Mouse (Mus musculus) stomach, postnatal 0 days (tissue): Measurements from ENCODE around the gene Terf2ip. TPM values are rescaled to one million over a fixed set of nuclear protein-coding genes. Genes with fewer than 3 reads are reported as not detected.
A peak's percentile ranks its signal among the peaks of the same experiment; 100 is the strongest.

Experiments
- ATAC-seq: fragments of 200-750 bp; cut with Nextera tagmentation; 2 replicates; pipeline ENCODE4 v1.8.0; 2017; ENCODE audit not compliant: low FRiP score, low TSS enrichment
- DNase-seq: peaks from one replicate; pipeline ENCODE4 v3.0.0-alpha.2; 2016; ENCODE audit warnings: low spot score
- H3K27ac ChIP-seq: fragments of 300-500 bp; sonication (generic); replicated peaks from 2 replicates; pipeline ENCODE4 v1.5.1; 2014; ENCODE audit warnings: mild to moderate bottlenecking, control low read depth
- H3K27me3 ChIP-seq: fragments of 300-500 bp; sonication (generic); 2 replicates; pipeline ENCODE4 v1.6.1; 2014; ENCODE audit warnings: low read length; ENCODE audit not compliant: control insufficient read depth, insufficient read depth
- H3K36me3 ChIP-seq: fragments of 300-500 bp; sonication (generic); 2 replicates; pipeline ENCODE4 v1.6.1; 2014; ENCODE audit warnings: low read length, mixed read lengths; ENCODE audit not compliant: control insufficient read depth, insufficient read depth
- H3K4me1 ChIP-seq: fragments of 300-500 bp; sonication (generic); replicated peaks from 2 replicates; pipeline ENCODE4 v1.6.1; 2014; ENCODE audit warnings: antibody characterized with exemption; ENCODE audit not compliant: control insufficient read depth, insufficient read depth
- H3K4me2 ChIP-seq: fragments of 300-500 bp; sonication (generic); replicated peaks from 2 replicates; pipeline ENCODE4 v1.6.1; 2014; ENCODE audit warnings: low read depth, mild to moderate bottlenecking, control low read depth, moderate library complexity
- H3K4me3 ChIP-seq: fragments of 300-500 bp; sonication (generic); 2 replicates; pipeline ENCODE4 v1.5.1; 2014; ENCODE audit warnings: low read depth, low read length, control low read depth
- H3K9ac ChIP-seq: fragments of 300-500 bp; sonication (generic); 2 replicates; pipeline ENCODE4 v1.6.1; 2014; ENCODE audit warnings: mild to moderate bottlenecking, low read length, control low read depth, mixed read lengths
- H3K9me3 ChIP-seq: fragments of 300-500 bp; sonication (generic); 2 replicates; pipeline ENCODE4 v1.6.1; 2016; ENCODE audit warnings: low read length; ENCODE audit not compliant: control insufficient read depth
- CTCF ChIP-seq: IDR thresholded peaks from 2 replicates; pipeline ENCODE4 v1.5.1; 2016; ENCODE audit warnings: antibody characterized with exemption, low read depth, mild to moderate bottlenecking, moderate library complexity
- EP300 ChIP-seq: optimal IDR thresholded peaks from 2 replicates; pipeline ENCODE3; 2016; ENCODE audit warnings: antibody characterized with exemption
- WGBS: fragments of 180-500 bp; shearing (Covaris S2); extraction: QIAGEN DNeasy Blood & Tissue Kit; methylation state at CpG from one replicate; pipeline ENCODE4 v1.1.7; 2014; 5-methylcytosine and 5-hydroxymethylcytosine counted together
- polyA plus RNA-seq: library from polyadenylated mRNA; unstranded; fragments of >200 nt; fragmentation: Nextera tagmentation; extraction: Ambion mirVana; gene quantifications from 2 replicates; pipeline ENCODE4 v1.2.1, GENCODE M21; 2015

The Terf2ip gene
- polyA plus RNA-seq, 1 experiment from 2014 or later: 10.2 TPM

DNA sequence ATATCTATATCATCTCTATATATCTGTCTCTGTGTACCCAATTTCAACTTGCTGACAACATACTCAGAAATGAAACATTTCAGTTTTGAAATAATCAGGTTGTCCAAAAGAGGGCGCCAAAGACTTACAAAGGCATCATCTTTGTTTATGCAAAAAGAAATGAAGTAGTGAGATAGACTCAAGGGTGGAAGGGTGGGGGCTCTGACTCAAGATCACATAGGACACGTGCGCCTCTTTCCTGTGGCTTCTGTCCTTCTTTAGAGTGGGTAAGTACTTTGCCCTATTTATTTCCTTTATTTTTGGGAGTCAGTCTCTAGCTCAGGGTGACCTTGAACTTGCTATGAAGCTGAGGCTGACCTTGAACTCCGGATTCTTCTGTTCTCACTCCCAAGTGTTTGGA is 50.2 kb downstream of the Terf2ip start:
- Histone ChIP-seq H3K36me3 (no peaks in the 10 kb centered on the region), H3K27ac (no peak overlapping the region), H3K4me1 (no peaks in the 10 kb centered on the region), H3K4me3 (no peak overlapping the region), H3K4me2 (no peak overlapping the region), H3K9me3 (no peaks in the 10 kb centered on the region), H3K27me3 (no peaks in the 10 kb centered on the region), H3K9ac (no peak overlapping the region)
- 33% methylated on average over 4 of the region's 4 CpGs for WGBS
- DNase-seq: no peak
- ATAC-seq: no peak
- TF ChIP-seq EP300 (no peak), CTCF (peak; percentile 86)

Other genes starting within 250 kb of the Terf2ip start
- 98.6 and 101 TPM in 2 replicates for gene Cfdp1, start 157.1 kb upstream of the Terf2ip start, polyA plus RNA-seq
- 9.9 and 10.1 TPM in 2 replicates for gene Tmem170, start 134.6 kb upstream of the Terf2ip start, polyA plus RNA-seq
- gene Chst5, start 101.0 kb upstream of the Terf2ip start, polyA plus RNA-seq: 0.36 and 0.39 TPM in 2 replicates
- 3.3 and 4.1 TPM in 2 replicates for gene Tmem231, start 77.5 kb upstream of the Terf2ip start, polyA plus RNA-seq
- 290 and 292 TPM in 2 replicates for gene Gabarapl2, start 70.7 kb upstream of the Terf2ip start, polyA plus RNA-seq
- gene Adat1, start 19.1 kb upstream of the Terf2ip start, polyA plus RNA-seq: 2.5 TPM in 2 replicates
- gene Kars, start 75 bp upstream of the Terf2ip start, polyA plus RNA-seq: 96.0 and 96.5 TPM in 2 replicates
- gene Gm6793, start 3.6 kb downstream of the Terf2ip start, polyA plus RNA-seq: 0.23 and 0.28 TPM in 2 replicates